Mouse (Mus musculus) c-Kit-positive CD71-negative TER-119-negative erythroid progenitor cells, embryonic 14.5 days (primary cell): ENCODE measurements around the gene Astn2.

Experiments
- DNase-seq: peaks from one replicate; pipeline ENCODE4 v3.0.0-alpha.2; 2013; ENCODE audit warnings: low read depth

Gene Astn2

GRCm38 (mm10) chr4:65402836-65403634 lies 1001.4 kb downstream of the Astn2 start:
- no peak for DNase-seq

GRCm38 (mm10) chr4:65402286-65402685 lies 1002.1 kb downstream of the Astn2 start:
- DNase-seq, result no peak

GRCm38 (mm10) chr4:65399457-65399856 lies 1005.0 kb downstream of the Astn2 start:
- no peak for DNase-seq

GRCm38 (mm10) chr4:65396806-65397205 lies 1007.6 kb downstream of the Astn2 start:
- no peak for DNase-seq

GRCm38 (mm10) chr4:65391001-65391400 lies 1013.4 kb downstream of the Astn2 start:
- DNase-seq, result no peak

- DNase-seq, result no peak
These were observed 1021.3 kb downstream of the Astn2 start for GRCm38 (mm10) chr4:65383070-65383469.

- DNase-seq, result no peak
These were observed 1025.0 kb downstream of the Astn2 start for GRCm38 (mm10) chr4:65379461-65379860.

- no peak for DNase-seq
These were observed 1027.8 kb downstream of the Astn2 start for GRCm38 (mm10) chr4:65376571-65376970.

- no peak for DNase-seq
These were observed 1030.6 kb downstream of the Astn2 start for GRCm38 (mm10) chr4:65373841-65374240.

- no peak for DNase-seq
These were observed 1031.7 kb downstream of the Astn2 start for GRCm38 (mm10) chr4:65372731-65373130.

- DNase-seq, result no peak
These were observed 1037.3 kb downstream of the Astn2 start for GRCm38 (mm10) chr4:65367135-65367534.

- DNase-seq, result no peak
These were observed 1049.8 kb downstream of the Astn2 start for GRCm38 (mm10) chr4:65354580-65354979.

GRCm38 (mm10) chr4:65350521-65350920 lies 1053.9 kb downstream of the Astn2 start:
- no peak for DNase-seq

GRCm38 (mm10) chr4:65341766-65342165 lies 1062.6 kb downstream of the Astn2 start:
- no peak for DNase-seq

GRCm38 (mm10) chr4:65333718-65334117 lies 1070.7 kb downstream of the Astn2 start:
- no peak for DNase-seq
